Mouse (Mus musculus): ENCODE data around the gene Capn1.

GRCm38 (mm10) chr19:5957371-5957770 lies 58.3 kb downstream of the Capn1 start:
- no peak for TF ChIP-seq CTCF (IDR thresholded peaks at IDR 0.05; ENCODE audit: low read depth, low read length)
- TF ChIP-seq POLR2AphosphoS5 (IDR thresholded peaks at IDR 0.05; ENCODE audit: insufficient replicate concordance, low read depth, low read length): no peak
- TF ChIP-seq GATA1 (IDR thresholded peaks at IDR 0.05; ENCODE audit: borderline replicate concordance, low read length): no peak

All from G1E (cell line).